Mouse (Mus musculus) macrophage (primary cell): ENCODE measurements at regions not wholly inside any gene's neighbourhood (a gene's known extent, or its start where the extent isn't known, plus 50 kb on each side); places are given as distances from the start of the nearest gene placed in this dataset.

Experiments
- H3K27ac ChIP-seq: fragments of 350-480 bp; formaldehyde crosslinking; 2 replicates; pipeline ENCODE4 v1.9.0; 2021
- H3K36me3 ChIP-seq: fragments of 350-480 bp; formaldehyde crosslinking; 2 replicates; pipeline ENCODE4 v1.9.0; 2021; ENCODE audit errors: inconsistent target
- H3K4me3 ChIP-seq: fragments of 350-480 bp; formaldehyde crosslinking; 2 replicates; pipeline ENCODE4 v1.9.0; 2021; ENCODE audit errors: inconsistent target
- H3K79me2 ChIP-seq: fragments of 350-480 bp; formaldehyde crosslinking; 2 replicates; pipeline ENCODE4 v1.9.0; 2021; ENCODE audit errors: inconsistent target
- WGBS: methylation state at CpG from one replicate; pipeline ENCODE4 v1.1.7; 2026; ENCODE audit warnings: inconsistent platforms; ENCODE audit not compliant: missing documents; 5-methylcytosine and 5-hydroxymethylcytosine counted together

GRCm38 (mm10) chr13:56021716-56022115, 114.4 kb downstream of the H2afy start:
- no peaks in the 10 kb centered on the region for H3K36me3 ChIP-seq
- no peak overlapping the region for H3K4me3 ChIP-seq
- H3K79me2 ChIP-seq: no peaks in the 10 kb centered on the region
- no peak overlapping the region for H3K27ac ChIP-seq
- WGBS: 97% methylated on average over 3 of the region's 3 CpGs

- Histone ChIP-seq H3K4me3 (no peak overlapping the region), H3K36me3 (no peaks in the 10 kb centered on the region), H3K27ac (peak overlapping the region; percentile 19; the same call in 1 of the 2 replicates), H3K79me2 (no peaks in the 10 kb centered on the region)
These were observed 122.2 kb downstream of the H2afy start for GRCm38 (mm10) chr13:56014006-56014405.

GRCm38 (mm10) chr13:56010416-56010815, 125.7 kb downstream of the H2afy start:
- H3K36me3 ChIP-seq: no peaks in the 10 kb centered on the region
- 87% methylated on average over 6 of the region's 6 CpGs for WGBS
- H3K79me2 ChIP-seq: no peaks in the 10 kb centered on the region

GRCm38 (mm10) chr13:56006827-56007226, 129.3 kb downstream of the H2afy start:
- Histone ChIP-seq H3K36me3 (no peaks in the 10 kb centered on the region), H3K27ac (no peak overlapping the region), H3K79me2 (no peaks in the 10 kb centered on the region), H3K4me3 (no peak overlapping the region)
- 89% methylated on average over 2 of the region's 2 CpGs for WGBS

More at GRCm38 (mm10) chr13:56010416-56010815, 125.7 kb downstream of the H2afy start:
- Histone ChIP-seq H3K27ac (no peak overlapping the region), H3K4me3 (no peak overlapping the region)

GRCm38 (mm10) chr13:56005746-56006145, 130.4 kb downstream of the H2afy start:
- Histone ChIP-seq H3K79me2 (no peaks in the 10 kb centered on the region), H3K36me3 (no peaks in the 10 kb centered on the region)
- 68% methylated on average over 3 of the region's 3 CpGs for WGBS

GRCm38 (mm10) chr13:56003724-56004393, 132.3 kb downstream of the H2afy start:
- Histone ChIP-seq H3K36me3 (no peaks in the 10 kb centered on the region), H3K27ac (no peak overlapping the region)
- 66% methylated on average over 18 of the region's 18 CpGs for WGBS

More at GRCm38 (mm10) chr13:56005746-56006145, 130.4 kb downstream of the H2afy start:
- Histone ChIP-seq H3K27ac (no peak overlapping the region), H3K4me3 (no peak overlapping the region)

GRCm38 (mm10) chr13:55995255-55995654, 140.9 kb downstream of the H2afy start:
- WGBS: 87% methylated on average over 4 of the region's 4 CpGs
- no peak overlapping the region for H3K27ac ChIP-seq
- no peaks in the 10 kb centered on the region for H3K79me2 ChIP-seq
- H3K4me3 ChIP-seq: no peak overlapping the region
- H3K36me3 ChIP-seq: no peaks in the 10 kb centered on the region

More at GRCm38 (mm10) chr13:56003724-56004393, 132.3 kb downstream of the H2afy start:
- H3K4me3 ChIP-seq: no peak overlapping the region
- no peaks in the 10 kb centered on the region for H3K79me2 ChIP-seq

GRCm38 (mm10) chr13:55994460-55994859, 141.7 kb downstream of the H2afy start:
- no peak overlapping the region for H3K4me3 ChIP-seq
- no peaks in the 10 kb centered on the region for H3K36me3 ChIP-seq
- no peak overlapping the region for H3K27ac ChIP-seq
- 37% methylated on average over 2 of the region's 2 CpGs for WGBS
- no peaks in the 10 kb centered on the region for H3K79me2 ChIP-seq

- WGBS: 77% methylated on average over 9 of the region's 9 CpGs
- Histone ChIP-seq H3K27ac (no peak overlapping the region), H3K4me3 (no peak overlapping the region), H3K79me2 (no peaks in the 10 kb centered on the region), H3K36me3 (no peaks in the 10 kb centered on the region)
These were observed 143.5 kb downstream of the H2afy start for GRCm38 (mm10) chr13:55992699-55993098.

GRCm38 (mm10) chr13:55991216-55991615, 144.9 kb downstream of the H2afy start:
- Histone ChIP-seq H3K4me3 (no peak overlapping the region), H3K36me3 (no peaks in the 10 kb centered on the region), H3K27ac (no peak overlapping the region), H3K79me2 (no peaks in the 10 kb centered on the region)
- 89% methylated on average over 14 of the region's 14 CpGs for WGBS

GRCm38 (mm10) chr13:55990186-55990585, 146.0 kb downstream of the H2afy start:
- Histone ChIP-seq H3K79me2 (no peaks in the 10 kb centered on the region), H3K27ac (no peak overlapping the region), H3K36me3 (no peaks in the 10 kb centered on the region), H3K4me3 (no peak overlapping the region)
- WGBS: 91% methylated on average over 6 of the region's 6 CpGs

GRCm38 (mm10) chr13:55989401-55989800, 146.8 kb downstream of the H2afy start:
- WGBS: 12% methylated on average over 7 of the region's 7 CpGs
- no peaks in the 10 kb centered on the region for H3K36me3 ChIP-seq
- no peaks in the 10 kb centered on the region for H3K79me2 ChIP-seq
- no peak overlapping the region for H3K27ac ChIP-seq
- H3K4me3 ChIP-seq: no peak overlapping the region

GRCm38 (mm10) chr13:55985396-55985795, 149.4 kb upstream of the Pitx1 start:
- no peaks in the 10 kb centered on the region for H3K36me3 ChIP-seq
- H3K27ac ChIP-seq: no peak overlapping the region
- H3K4me3 ChIP-seq: no peak overlapping the region
- H3K79me2 ChIP-seq: no peaks in the 10 kb centered on the region
- WGBS: 22% methylated on average over 10 of the region's 10 CpGs

GRCm38 (mm10) chr13:55984772-55985171, 148.8 kb upstream of the Pitx1 start:
- H3K36me3 ChIP-seq: no peaks in the 10 kb centered on the region
- WGBS: 81% methylated on average over 6 of the region's 6 CpGs
- H3K4me3 ChIP-seq: no peak overlapping the region
- H3K27ac ChIP-seq: no peak overlapping the region
- no peaks in the 10 kb centered on the region for H3K79me2 ChIP-seq

- Histone ChIP-seq H3K36me3 (no peaks in the 10 kb centered on the region), H3K27ac (no peak overlapping the region), H3K4me3 (no peak overlapping the region), H3K79me2 (no peaks in the 10 kb centered on the region)
- 71% methylated on average over 9 of the region's 9 CpGs for WGBS
These were observed 147.9 kb upstream of the Pitx1 start for GRCm38 (mm10) chr13:55983851-55984250.

GRCm38 (mm10) chr13:55981041-55981440, 145.0 kb upstream of the Pitx1 start:
- no peak overlapping the region for H3K27ac ChIP-seq
- no peaks in the 10 kb centered on the region for H3K79me2 ChIP-seq
- H3K4me3 ChIP-seq: no peak overlapping the region
- no peaks in the 10 kb centered on the region for H3K36me3 ChIP-seq
- 81% methylated on average over 6 of the region's 6 CpGs for WGBS
